Mouse (Mus musculus) lung, postnatal 0 days (tissue): ENCODE measurements around the gene Cask.

Source experiments
- CTCF ChIP-seq: IDR thresholded peaks from 2 replicates; pipeline ENCODE4 v1.5.1; 2016; ENCODE audit warnings: antibody characterized with exemption, mild to moderate bottlenecking
- EP300 ChIP-seq: IDR thresholded peaks from 2 replicates; pipeline ENCODE4 v1.6.1; 2016; ENCODE audit warnings: antibody characterized with exemption, mild to moderate bottlenecking, control low read depth

- TF ChIP-seq EP300 (no peak), CTCF (no peak)
These were observed 373.6 kb downstream of the Cask start for GRCm38 (mm10) chrX:13477596-13477995.
